Mouse (Mus musculus) ES-CJ7 (cell line): ENCODE measurements around the gene Ppp1r3a.
"Not testable (repeated sequence)": the region's sequence is repeated elsewhere in the genome, so short reads cannot be mapped to it uniquely, and the experiment has no call there.

Source experiments
- DNase-seq: peaks from one replicate; pipeline ENCODE4 v3.0.0; 2011; ENCODE audit warnings: low read depth, low spot score

Gene Ppp1r3a

GRCm38 (mm10) chr6:14754901-14755591 is at the start of gene Ppp1r3a:
Gene Ppp1r3a, minus strand, starts transcription at chr6:14755274.
- no peak for DNase-seq

- no peak for DNase-seq
Observed at GRCm38 (mm10) chr6:14787157-14787938, 32.3 kb upstream of the Ppp1r3a start.

DNA sequence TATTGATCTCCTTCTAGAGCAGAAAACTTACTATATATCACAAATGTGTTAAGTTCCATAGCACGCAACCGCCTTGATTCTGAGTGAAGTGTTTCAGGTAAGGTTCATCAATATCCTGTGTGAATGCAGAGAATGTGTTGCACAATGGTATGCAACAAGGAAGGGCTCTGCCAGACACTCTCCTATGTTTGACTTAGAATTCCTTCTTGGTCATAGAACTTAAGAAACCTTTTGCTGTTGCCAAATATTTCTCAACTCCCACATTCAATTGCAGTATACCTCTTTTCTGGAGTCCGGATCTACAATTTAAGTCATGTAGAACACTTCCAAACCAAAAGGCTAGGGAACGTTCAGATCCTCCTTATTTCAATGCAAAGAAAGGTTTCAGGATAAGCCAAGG is 22.8 kb upstream of the Ppp1r3a start:
- DNase-seq: no peak

GRCm38 (mm10) chr6:14771717-14772116 is 16.6 kb upstream of the Ppp1r3a start:
- DNase-seq: no peak

- DNase-seq: no peak
Observed at GRCm38 (mm10) chr6:14757486-14757885, 2.4 kb upstream of the Ppp1r3a start.

- DNase-seq: no peak
Observed at GRCm38 (mm10) chr6:14753512-14753911, 1.6 kb downstream of the Ppp1r3a start.

- DNase-seq: no peak
Observed at GRCm38 (mm10) chr6:14752211-14752610, 2.9 kb downstream of the Ppp1r3a start.

GRCm38 (mm10) chr6:14747000-14747399 is 8.1 kb downstream of the Ppp1r3a start:
- DNase-seq: no peak

DNA sequence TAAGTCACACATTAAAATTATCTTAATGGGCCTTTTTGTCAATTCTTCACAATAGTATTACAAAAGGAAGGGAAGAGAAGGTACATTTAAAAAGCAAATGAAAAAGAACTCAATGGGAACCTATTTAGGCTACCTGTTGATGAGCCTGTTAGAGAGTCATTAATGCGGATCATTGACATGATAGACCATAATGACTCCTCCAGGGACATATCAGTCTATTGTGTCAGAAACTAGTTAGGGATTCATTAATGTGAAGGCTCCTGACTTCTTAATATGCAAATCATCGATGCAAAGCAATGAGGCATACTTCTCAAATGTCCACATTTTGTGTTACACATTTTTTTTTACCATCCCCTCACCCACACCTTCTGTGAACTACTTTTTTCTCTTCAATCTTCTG is 19.1 kb downstream of the Ppp1r3a start:
- DNase-seq: no peak

DNA sequence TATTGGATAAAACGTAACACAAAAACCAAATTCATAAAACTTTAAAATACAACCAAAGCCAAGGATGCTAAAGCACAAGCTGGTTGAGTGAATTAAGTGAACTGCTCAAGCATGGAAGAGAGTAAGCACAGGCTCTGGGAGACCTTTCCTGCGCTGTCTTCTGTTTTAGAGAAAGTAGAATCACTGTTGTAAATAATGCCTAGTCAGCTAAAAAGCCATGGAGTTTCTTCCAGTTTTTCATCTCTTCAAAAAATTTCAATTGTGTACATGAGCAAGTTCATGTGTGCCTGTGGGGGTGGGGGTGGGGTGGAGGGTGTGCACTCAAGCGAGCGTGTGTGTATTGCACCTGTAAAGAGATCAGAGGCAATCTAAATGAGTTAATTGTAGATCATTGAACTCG is 24.1 kb downstream of the Ppp1r3a start:
- DNase-seq: no peak

DNA sequence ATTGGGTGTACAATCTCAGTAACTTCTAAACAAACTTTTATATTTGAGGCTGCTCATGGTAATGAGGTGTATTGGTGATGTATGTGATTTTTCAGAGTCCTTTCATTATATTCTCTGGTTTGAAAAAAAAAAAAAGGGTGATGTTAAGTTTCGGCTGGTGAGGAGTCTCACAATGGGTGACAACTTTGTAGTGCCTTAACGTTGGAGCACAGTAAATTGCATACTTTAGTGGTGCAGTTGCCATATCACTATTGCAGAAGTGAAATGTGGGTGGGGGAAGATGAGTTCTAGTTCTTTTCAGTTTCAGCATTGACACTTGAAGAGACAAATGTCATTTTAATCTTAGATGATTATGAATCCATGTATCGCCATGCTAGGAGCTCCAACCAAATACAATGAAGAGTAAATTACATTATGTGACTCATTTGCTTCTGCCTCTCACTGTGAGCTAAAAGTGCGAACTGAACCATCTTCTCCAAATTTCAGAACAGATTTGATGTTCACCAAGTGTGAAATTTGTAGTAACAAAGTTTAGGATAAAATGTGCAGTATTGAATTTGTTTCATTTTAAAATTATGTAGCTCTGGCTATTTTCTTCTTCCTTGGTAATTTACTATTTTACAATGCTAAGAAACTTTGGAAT is 34.2 kb downstream of the Ppp1r3a start:
- DNase-seq: no peak

- DNase-seq: no peak
Observed at GRCm38 (mm10) chr6:14720110-14720771, 34.8 kb downstream of the Ppp1r3a start.

DNA sequence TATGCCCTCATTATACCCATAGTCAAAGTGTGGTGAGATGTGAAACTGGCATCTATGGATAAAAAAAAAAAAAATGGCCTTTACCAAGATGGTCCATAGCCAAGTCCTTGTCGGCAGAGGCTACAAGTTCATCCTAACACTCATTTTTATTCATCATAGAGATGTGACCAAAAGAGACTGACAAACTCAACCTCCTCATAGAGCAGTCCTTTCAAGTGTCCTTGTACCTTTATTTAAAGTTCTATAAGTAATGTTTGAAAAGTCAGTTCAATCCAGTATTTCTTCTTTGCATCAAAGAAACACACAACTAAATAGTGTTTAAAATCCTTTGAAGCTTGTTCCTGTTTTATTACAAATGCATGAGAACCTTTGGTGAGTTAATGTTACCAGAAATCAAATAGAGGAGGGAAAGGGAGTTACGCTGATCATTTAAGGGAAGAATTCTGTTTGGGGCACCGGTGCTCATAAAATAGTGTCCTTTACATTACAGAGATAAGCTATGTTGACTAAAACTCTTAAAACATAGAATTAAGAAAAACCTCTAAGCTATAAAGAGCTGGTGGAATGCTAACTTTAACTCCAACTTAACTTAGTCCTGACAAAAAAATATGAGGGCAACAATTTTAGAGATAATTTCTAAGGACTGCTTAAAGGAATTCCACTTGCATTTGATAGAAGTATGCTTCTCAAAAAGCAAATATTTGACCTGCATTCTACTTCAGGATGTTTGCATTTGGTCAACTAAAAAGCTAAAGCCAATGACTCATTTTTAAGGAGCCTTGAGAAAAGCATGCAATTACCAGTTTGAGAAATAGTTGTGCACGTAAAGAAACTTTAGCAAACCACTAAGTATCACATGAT is 39.7 kb downstream of the Ppp1r3a start:
- DNase-seq: no peak

DNA sequence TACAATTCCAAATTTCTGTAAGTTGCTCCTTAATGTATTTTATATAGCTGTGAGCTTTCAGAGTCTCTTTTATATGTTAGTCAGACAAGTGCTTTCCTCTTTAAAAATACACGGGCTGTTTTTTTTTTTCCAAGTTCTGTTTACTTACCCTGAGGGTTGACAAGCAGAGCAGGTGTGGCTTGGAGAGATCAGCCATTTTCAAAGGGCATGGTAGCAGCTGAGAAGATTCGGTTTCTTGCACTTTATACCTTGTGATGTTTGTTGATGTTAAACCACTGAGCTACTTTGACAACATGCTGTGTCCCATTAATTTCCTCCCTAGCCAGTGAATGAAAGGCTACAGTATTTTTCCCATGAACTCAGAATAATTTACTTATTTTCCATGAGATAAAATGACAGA is 42.9 kb downstream of the Ppp1r3a start:
- DNase-seq: no peak

DNA sequence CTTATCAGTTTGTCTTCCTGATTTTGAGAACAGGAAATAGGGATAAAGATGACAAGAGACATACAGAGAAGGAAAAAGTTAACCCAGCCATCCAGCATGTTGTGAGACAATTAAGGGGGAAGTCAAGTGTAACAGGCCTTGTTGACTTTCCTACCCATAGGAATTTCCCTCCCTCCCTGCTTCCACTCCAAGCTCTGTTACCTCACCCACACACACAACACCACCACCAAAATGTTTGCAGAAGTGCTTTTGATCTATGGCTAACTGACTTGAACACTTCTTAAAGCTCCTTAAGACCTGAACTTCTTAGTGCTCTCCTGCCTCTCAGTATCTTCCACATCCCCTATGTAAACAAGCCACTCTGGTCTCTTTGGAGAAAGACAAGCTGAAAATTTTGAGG is 55.0 kb downstream of the Ppp1r3a start:
- DNase-seq: no peak

DNA sequence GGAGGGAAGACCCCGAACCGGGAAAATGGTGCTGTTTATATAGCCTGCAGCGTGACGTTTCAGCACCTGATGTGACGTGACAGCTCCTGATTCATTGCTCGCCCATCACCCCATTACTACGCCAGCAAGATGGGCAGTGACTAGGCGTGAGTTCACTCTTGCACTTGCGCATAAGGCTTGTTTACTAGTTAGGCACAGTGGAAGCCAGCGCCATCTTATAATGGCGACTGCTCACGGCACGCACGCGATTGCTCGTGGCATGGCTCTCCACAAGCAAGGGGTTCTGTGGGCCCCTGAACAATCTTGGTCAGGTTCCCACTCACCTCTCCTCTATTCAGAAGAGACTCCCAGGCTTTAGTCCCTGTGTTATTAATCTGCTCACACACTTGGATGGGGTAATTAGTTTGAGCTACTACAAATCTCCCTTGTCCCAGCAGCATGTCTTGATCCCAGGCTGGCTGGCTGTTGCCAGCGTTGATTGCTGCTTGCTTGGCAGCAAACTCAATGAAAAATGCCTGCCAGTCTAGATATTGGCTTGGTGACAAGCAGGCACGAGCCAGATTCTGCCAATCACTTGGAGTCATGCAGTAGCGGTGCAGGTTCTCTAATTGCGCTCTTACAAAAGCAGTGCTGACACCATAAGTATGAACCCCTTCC is 75.7 kb downstream of the Ppp1r3a start:
- not testable (repeated sequence) for DNase-seq

- DNase-seq: not testable (repeated sequence)
Observed at GRCm38 (mm10) chr6:14668966-14669365, 86.1 kb downstream of the Ppp1r3a start.

- not testable (repeated sequence) for DNase-seq
Observed at GRCm38 (mm10) chr6:14667651-14668050, 87.4 kb downstream of the Ppp1r3a start.
